Mouse (Mus musculus): ENCODE results near the gene Zfp52.

DNA sequence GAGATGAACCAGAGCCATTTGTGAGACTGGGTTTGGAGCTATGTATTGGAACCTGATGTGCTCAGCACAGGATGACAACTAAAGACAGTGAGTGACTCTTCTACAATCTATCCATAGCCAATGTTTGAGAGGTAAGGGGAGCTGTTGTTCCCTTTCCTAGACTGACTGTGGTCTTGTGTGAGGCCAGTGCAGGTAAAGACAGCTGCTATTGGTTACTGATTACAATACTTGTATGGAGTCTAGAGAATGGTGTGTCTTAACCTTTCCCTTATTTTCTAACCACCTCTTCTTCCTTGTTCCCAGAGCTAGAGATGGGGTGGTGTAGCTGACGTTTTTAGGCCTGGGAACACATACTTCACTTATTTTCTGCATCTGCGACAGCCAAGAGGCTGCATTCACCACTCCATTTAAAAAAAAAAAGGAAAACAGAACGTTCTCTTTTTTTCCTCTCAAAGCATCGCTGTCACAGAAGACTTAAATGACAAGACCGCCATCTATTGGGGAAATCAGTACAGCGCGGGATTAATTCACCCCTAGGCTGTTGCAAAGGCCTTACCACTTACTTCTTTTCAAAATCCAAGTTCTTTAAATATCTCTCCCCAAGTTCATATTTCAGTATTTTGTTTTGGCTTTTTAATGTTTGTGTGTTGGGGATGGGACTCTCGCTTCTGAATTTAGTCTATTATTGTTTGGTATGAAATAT lies 19.8 kb upstream of the Zfp52 start:
- TF ChIP-seq EP300 (IDR thresholded peaks at IDR 0.05; ENCODE audit: low read depth) (no peak), CTCF (IDR thresholded peaks at IDR 0.05; ENCODE audit: low read depth) (peak; percentile 84)
